Mouse (Mus musculus) C2C12 (cell line): ENCODE measurements around the gene Brwd1.

ENCODE experiments used
- CTCF ChIP-seq: IDR thresholded peaks from one replicate; pipeline ENCODE4 v1.5.1; 2011; ENCODE audit not compliant: control insufficient read depth, insufficient read depth, insufficient read length
- USF1 ChIP-seq: IDR thresholded peaks from one replicate; pipeline ENCODE4 v1.6.1; 2011; ENCODE audit warnings: low read depth, mild to moderate bottlenecking, control low read depth, moderate library complexity

GRCm38 (mm10) chr16:96040691-96041090, 41.6 kb downstream of the Brwd1 start:
- TF ChIP-seq CTCF (no peak), USF1 (no peak)
